Mouse (Mus musculus) liver, adult 2 months (tissue): ENCODE results near the gene S100pbp.

Experiments
- CTCF ChIP-seq: fragments of 200-500 bp; IDR thresholded peaks from 2 replicates; pipeline ENCODE4 v1.5.1; 2011; ENCODE audit warnings: low read depth, low read length, control low read depth
- POLR2A ChIP-seq: fragments of 200-500 bp; IDR thresholded peaks from 2 replicates; pipeline ENCODE4 v1.6.1; 2011; ENCODE audit warnings: low read length, control low read depth; ENCODE audit not compliant: insufficient read depth; ENCODE audit errors: extremely low read depth

GRCm38 (mm10) chr4:129124652-129125146, 64.8 kb downstream of the S100pbp start:
- no peak for TF ChIP-seq CTCF
- TF ChIP-seq POLR2A = no peak
